8 mouse cellular contexts compared by ENCODE assay signal in the genomic region with DNA sequence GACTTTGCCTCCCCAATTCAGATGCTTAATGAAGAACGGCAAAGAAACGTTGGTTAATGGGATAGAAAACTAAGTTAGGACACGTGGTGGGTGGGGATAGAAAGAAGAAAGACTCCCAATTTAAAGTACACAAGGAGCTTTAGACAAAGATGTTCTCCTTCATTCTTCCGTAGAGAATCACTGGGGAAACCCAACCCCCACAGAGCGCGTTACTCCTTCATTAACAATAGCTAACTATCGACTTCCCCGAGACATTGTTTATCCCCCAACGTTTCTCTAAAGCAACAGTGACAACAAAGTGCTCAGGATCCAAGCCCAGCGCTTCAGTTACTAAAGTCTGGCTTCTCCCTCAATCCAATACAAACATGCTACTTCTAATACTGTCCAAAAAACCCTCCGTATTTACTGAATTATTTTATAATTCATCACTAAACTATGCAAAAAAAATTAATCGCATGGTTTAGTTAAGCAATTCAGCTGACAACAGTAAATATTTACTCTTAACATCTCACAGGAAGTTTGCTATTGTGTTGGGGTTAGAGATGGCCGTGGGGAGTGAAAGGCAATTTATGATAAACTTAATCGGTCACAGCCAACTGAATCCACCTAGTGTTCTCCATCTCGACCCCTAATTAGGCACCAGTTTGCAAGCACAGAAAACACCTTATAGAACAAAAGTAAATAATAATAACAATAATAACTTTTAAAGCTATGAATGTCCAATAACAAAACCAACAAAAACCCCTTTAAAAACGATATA. TPM values are rescaled to one million over a fixed set of nuclear protein-coding genes. Genes with fewer than 3 reads are reported as not detected.
A peak's percentile ranks its signal among the peaks of the same experiment; 100 is the strongest.
DNase-seq lines count a peak whose midpoint lies in the region; ATAC-seq and TF ChIP-seq lines count a peak whose summit lies in the region.

No protein-coding gene starts in this region.

- peak; percentile 7 to 9 for DNase-seq in cerebellum, postnatal 10 days
- no peak for DNase-seq in cerebellum, adult 9-10 months
- DNase-seq in brain, embryonic 14.5 days (ENCODE audit: low read depth) = peak; percentile 42
- peak; percentile 49 for DNase-seq in hindbrain, embryonic 11.5 days (ENCODE audit: low spot score)
- DNase-seq in MN1 (ENCODE audit: low spot score) = no peak
- no peak for DNase-seq in frontal cortex, postnatal 14 days (ENCODE audit: low spot score in 2 of 2)

- H3K4me3 ChIP-seq in hindbrain, embryonic 11.5 days (ENCODE audit: low read depth, low read length) = peak overlapping the region; percentile 98
- H3K4me3 ChIP-seq in midbrain, embryonic 12.5 days = peak overlapping the region; percentile 84

- under 1% methylated on average over 16 of the region's 16 CpGs for WGBS in hindbrain, embryonic 11.5 days
- WGBS in midbrain, embryonic 12.5 days = under 1% methylated on average over 16 of the region's 16 CpGs

- TF ChIP-seq POLR2A in brain, embryonic 14.5 days (IDR thresholded peaks at IDR 0.05; ENCODE audit: borderline replicate concordance, extremely low read depth, insufficient read depth, insufficient read length, poor library complexity, severe bottlenecking) = no peak

- H3K4me2 ChIP-seq in hindbrain, embryonic 11.5 days (replicated peaks; ENCODE audit: low read depth, low read length) = peak overlapping the region; percentile 87
- peak overlapping the region; percentile 84 for H3K4me2 ChIP-seq in midbrain, embryonic 12.5 days (replicated peaks)

- no peak for ATAC-seq in hindbrain, embryonic 11.5 days (ENCODE audit: low FRiP score)
- ATAC-seq in midbrain, embryonic 12.5 days (ENCODE audit: low FRiP score, low read depth) = no peak
- ATAC-seq in activated CD4-positive, CD25-positive, alpha-beta regulatory T cell, adult 4 months = no peak

- peak overlapping the region; percentile 51; the same call in 1 of the 2 replicates for H3K27ac ChIP-seq in hindbrain, embryonic 11.5 days (ENCODE audit: low read depth, low read length)
- H3K27ac ChIP-seq in midbrain, embryonic 12.5 days (replicated peaks) = no peak overlapping the region

- H3K36me3 ChIP-seq in hindbrain, embryonic 11.5 days (ENCODE audit: control insufficient read depth, insufficient read depth, low read length) = no peaks in the 10 kb centered on the region
- no peaks in the 10 kb centered on the region for H3K36me3 ChIP-seq in midbrain, embryonic 12.5 days

- peak overlapping the region; percentile 35 for H3K9ac ChIP-seq in hindbrain, embryonic 11.5 days (ENCODE audit: low read depth, low read length)
- H3K9ac ChIP-seq in midbrain, embryonic 12.5 days (replicated peaks) = peak overlapping the region; percentile 96; the same call in 1 of the 2 replicates

- no peaks in the 10 kb centered on the region for H3K27me3 ChIP-seq in hindbrain, embryonic 11.5 days (ENCODE audit: control insufficient read depth, insufficient read depth, low read length)
- H3K27me3 ChIP-seq in midbrain, embryonic 12.5 days = no peaks in the 10 kb centered on the region

- H3K9me3 ChIP-seq in hindbrain, embryonic 11.5 days (ENCODE audit: control insufficient read depth, low read length) = no peaks in the 10 kb centered on the region
- no peaks in the 10 kb centered on the region for H3K9me3 ChIP-seq in midbrain, embryonic 12.5 days

- H3K4me1 ChIP-seq in hindbrain, embryonic 11.5 days (replicated peaks; ENCODE audit: control insufficient read depth, insufficient read depth, low read length) = no peaks in the 10 kb centered on the region; the same call in 1 of the 2 replicates
- H3K4me1 ChIP-seq in midbrain, embryonic 12.5 days = peaks cover 27% of the 10 kb centered on the region

- no peak for TF ChIP-seq CTCF in brain, embryonic 14.5 days (IDR thresholded peaks at IDR 0.05; ENCODE audit: borderline replicate concordance, extremely low read depth, insufficient read depth, insufficient read length)

RNA-seq across cellular contexts. Expression of a gene that starts 2.5 kb away (rescaled TPM):
- polyA plus RNA-seq in brain, embryonic 14.5 days (2012; rRNA removed) = 18.7 and 23.8 TPM in 2 replicates
- 122 and 132 TPM in 2 replicates for polyA plus RNA-seq in hindbrain, embryonic 11.5 days (2014; fragmentation: Nextera tagmentation; extraction: Ambion mirVana)
- polyA plus RNA-seq in midbrain, embryonic 12.5 days (2016; fragmentation: Nextera tagmentation; extraction: Ambion mirVana) = 72.5 and 77.2 TPM in 2 replicates
- 1 to 10 TPM in 1 of 2 experiments, under 1 TPM in 1; 0.41 to 1.2 TPM for polyA plus RNA-seq in activated CD4-positive, CD25-positive, alpha-beta regulatory T cell, adult 4 months (2017; shearing (Covaris generic))

Comparison
In these comparisons a context has a peak if more than half of its experiments do, and no peak if none do; other contexts are left out.
1. DNase-seq: peak in cerebellum, postnatal 10 days (2 of 2), brain, embryonic 14.5 days (single experiment) and hindbrain, embryonic 11.5 days (single experiment); none in cerebellum, adult 9-10 months (single experiment), MN1 (single experiment) and frontal cortex, postnatal 14 days (0 of 2).